Mouse (Mus musculus): ENCODE measurements around the gene Atp6v1fnb. TPM values are rescaled to one million over a fixed set of nuclear protein-coding genes. Genes with fewer than 3 reads are reported as not detected.
A peak's percentile ranks its signal among the peaks of the same experiment; 100 is the strongest.

Atp6v1fnb gene
- total and polyA plus RNA-seq, 3 experiments, result 1.3 TPM; not detected in 2

GRCm38 (mm10) chr6:29507447-29508309 lies 36.4 kb downstream of the Atp6v1fnb start, which contains the start of gene Kcp:
Gene Kcp (minus strand): TSS chr6:29507952.
- ATAC-seq (ENCODE audit: extremely low read depth, insufficient number of reproducible peaks, low FRiP score, poor library complexity, severe bottlenecking), result no peak
- no peak for DNase-seq (ENCODE audit: low spot score)
- H3K27me3 ChIP-seq (ENCODE audit: insufficient read depth, low read length), result peaks cover 58% of the 10 kb centered on the region
- TF ChIP-seq GATA1 (IDR thresholded peaks at IDR 0.05; ENCODE audit: borderline replicate concordance, low read length) (no peak), GATA2 (IDR thresholded peaks at IDR 0.05; ENCODE audit: borderline replicate concordance, low read depth, low read length) (no peak), CTCF (IDR thresholded peaks at IDR 0.05; ENCODE audit: low read depth, low read length) (no peak), POLR2AphosphoS5 (IDR thresholded peaks at IDR 0.05; ENCODE audit: insufficient replicate concordance, low read depth, low read length) (no peak), TAL1 (conservative IDR thresholded peaks at IDR 0.05; ENCODE audit: low read depth, low read length) (no peak)
- H3K36me3 ChIP-seq (replicated peaks), result no peaks in the 10 kb centered on the region
- no peaks in the 10 kb centered on the region for H3K9me3 ChIP-seq (replicated peaks)
- peaks cover 2% of the 10 kb centered on the region; the same call in 1 of the 2 replicates for H3K4me1 ChIP-seq (ENCODE audit: insufficient read depth, low read depth, low read length)
- no peak within 1 kb of the TSS for H3K4me3 ChIP-seq (ENCODE audit: low read depth, low read length)

GRCm38 (mm10) chr6:29509086-29509485 lies 37.8 kb downstream of the Atp6v1fnb start:
- DNase-seq (ENCODE audit: low spot score), result no peak
- H3K9me3 ChIP-seq (replicated peaks), result no peaks in the 10 kb centered on the region
- no peak for ATAC-seq (ENCODE audit: extremely low read depth, insufficient number of reproducible peaks, low FRiP score, poor library complexity, severe bottlenecking)
- H3K4me1 ChIP-seq (ENCODE audit: insufficient read depth, low read depth, low read length), result peaks cover 11% of the 10 kb centered on the region
- H3K27me3 ChIP-seq (ENCODE audit: insufficient read depth, low read length), result peaks cover 61% of the 10 kb centered on the region
- TF ChIP-seq GATA2 (IDR thresholded peaks at IDR 0.05; ENCODE audit: borderline replicate concordance, low read depth, low read length) (no peak), GATA1 (IDR thresholded peaks at IDR 0.05; ENCODE audit: borderline replicate concordance, low read length) (no peak), POLR2AphosphoS5 (IDR thresholded peaks at IDR 0.05; ENCODE audit: insufficient replicate concordance, low read depth, low read length) (no peak), CTCF (IDR thresholded peaks at IDR 0.05; ENCODE audit: low read depth, low read length) (no peak), TAL1 (conservative IDR thresholded peaks at IDR 0.05; ENCODE audit: low read depth, low read length) (no peak)
- no peaks in the 10 kb centered on the region for H3K36me3 ChIP-seq (replicated peaks)
- no peak overlapping the region for H3K4me3 ChIP-seq (ENCODE audit: low read depth, low read length)

- Histone ChIP-seq H3K4me1 (ENCODE audit: insufficient read depth, low read depth, low read length) (peaks cover 11% of the 10 kb centered on the region), H3K4me3 (ENCODE audit: low read depth, low read length) (no peak overlapping the region), H3K27me3 (ENCODE audit: insufficient read depth, low read length) (peaks cover 53% of the 10 kb centered on the region), H3K36me3 (replicated peaks) (no peaks in the 10 kb centered on the region), H3K9me3 (replicated peaks) (no peaks in the 10 kb centered on the region)
- TF ChIP-seq POLR2AphosphoS5 (IDR thresholded peaks at IDR 0.05; ENCODE audit: insufficient replicate concordance, low read depth, low read length) (no peak), TAL1 (conservative IDR thresholded peaks at IDR 0.05; ENCODE audit: low read depth, low read length) (no peak), GATA1 (IDR thresholded peaks at IDR 0.05; ENCODE audit: borderline replicate concordance, low read length) (no peak), CTCF (IDR thresholded peaks at IDR 0.05; ENCODE audit: low read depth, low read length) (no peak), GATA2 (IDR thresholded peaks at IDR 0.05; ENCODE audit: borderline replicate concordance, low read depth, low read length) (no peak)
- ATAC-seq (ENCODE audit: extremely low read depth, insufficient number of reproducible peaks, low FRiP score, poor library complexity, severe bottlenecking) (no peak), DNase-seq (ENCODE audit: low spot score) (no peak)
These were observed 42.0 kb downstream of the Atp6v1fnb start for GRCm38 (mm10) chr6:29513284-29513683.

- Histone ChIP-seq H3K9me3 (replicated peaks) (peaks cover 4% of the 10 kb centered on the region; the same call in 1 of the 2 replicates), H3K4me3 (ENCODE audit: low read depth, low read length) (no peak overlapping the region), H3K4me1 (ENCODE audit: insufficient read depth, low read depth, low read length) (peaks cover 11% of the 10 kb centered on the region), H3K27me3 (ENCODE audit: insufficient read depth, low read length) (peaks cover 45% of the 10 kb centered on the region), H3K36me3 (replicated peaks) (no peaks in the 10 kb centered on the region)
- DNase-seq (ENCODE audit: low spot score) (peak; percentile 59), ATAC-seq (ENCODE audit: extremely low read depth, insufficient number of reproducible peaks, low FRiP score, poor library complexity, severe bottlenecking) (no peak)
- peak; percentile 75 for TF ChIP-seq CTCF (IDR thresholded peaks at IDR 0.05; ENCODE audit: low read depth, low read length)
- TF ChIP-seq GATA2 (IDR thresholded peaks at IDR 0.05; ENCODE audit: borderline replicate concordance, low read depth, low read length), result no peak
- no peak for TF ChIP-seq TAL1 (conservative IDR thresholded peaks at IDR 0.05; ENCODE audit: low read depth, low read length)
These were observed 45.9 kb downstream of the Atp6v1fnb start for GRCm38 (mm10) chr6:29517139-29517538.

GRCm38 (mm10) chr6:29522626-29523300 lies 51.5 kb downstream of the Atp6v1fnb start:
- peaks cover 62% of the 10 kb centered on the region for H3K27me3 ChIP-seq (ENCODE audit: insufficient read depth, low read length)
- ATAC-seq (ENCODE audit: extremely low read depth, insufficient number of reproducible peaks, low FRiP score, poor library complexity, severe bottlenecking) (no peak), DNase-seq (ENCODE audit: low spot score) (no peak)
- TF ChIP-seq CTCF (IDR thresholded peaks at IDR 0.05; ENCODE audit: low read depth, low read length), result no peak
- TF ChIP-seq GATA1 (IDR thresholded peaks at IDR 0.05; ENCODE audit: borderline replicate concordance, low read length), result no peak
- TF ChIP-seq POLR2AphosphoS5 (IDR thresholded peaks at IDR 0.05; ENCODE audit: insufficient replicate concordance, low read depth, low read length), result no peak
- no peak for TF ChIP-seq GATA2 (IDR thresholded peaks at IDR 0.05; ENCODE audit: borderline replicate concordance, low read depth, low read length)
- no peak for TF ChIP-seq TAL1 (conservative IDR thresholded peaks at IDR 0.05; ENCODE audit: low read depth, low read length)
- H3K9me3 ChIP-seq (replicated peaks), result peaks cover 6% of the 10 kb centered on the region
- no peak overlapping the region for H3K4me3 ChIP-seq (ENCODE audit: low read depth, low read length)
- H3K4me1 ChIP-seq (ENCODE audit: insufficient read depth, low read depth, low read length), result peaks cover 30% of the 10 kb centered on the region
- H3K36me3 ChIP-seq (replicated peaks), result no peaks in the 10 kb centered on the region

Other genes starting within 250 kb of the Atp6v1fnb start
- 7.8 and 16.3 TPM in 2 replicates for gene Hilpda, start 198.9 kb upstream of the Atp6v1fnb start, total RNA-seq (2014; fragmentation: Nextera tagmentation)
- 31.1 and 34.4 TPM in 2 replicates for gene Hilpda, start 198.9 kb upstream of the Atp6v1fnb start, total RNA-seq (2017)
- gene Hilpda, start 198.9 kb upstream of the Atp6v1fnb start, polyA plus RNA-seq (2012), result 36.0 and 43.0 TPM in 2 replicates
- gene Fam71f2, start 191.8 kb upstream of the Atp6v1fnb start, total RNA-seq (2014; fragmentation: Nextera tagmentation), result 1.7 and 4.4 TPM in 2 replicates
- 0.33 and 0.70 TPM in 2 replicates for gene Fam71f2, start 191.8 kb upstream of the Atp6v1fnb start, total RNA-seq (2017)
- gene Fam71f2, start 191.8 kb upstream of the Atp6v1fnb start, polyA plus RNA-seq (2012), result not detected in 2 replicates
- gene Fam71f1, start 152.3 kb upstream of the Atp6v1fnb start, total RNA-seq (2014; fragmentation: Nextera tagmentation), result not detected in 2 replicates
- gene Fam71f1, start 152.3 kb upstream of the Atp6v1fnb start, total RNA-seq (2017), result 0.16 and 0.35 TPM in 2 replicates
- not detected in 2 replicates for gene Fam71f1, start 152.3 kb upstream of the Atp6v1fnb start, polyA plus RNA-seq (2012)
- 62.8 and 71.9 TPM in 2 replicates for gene Calu, start 123.4 kb upstream of the Atp6v1fnb start, total RNA-seq (2014; fragmentation: Nextera tagmentation)
- gene Calu, start 123.4 kb upstream of the Atp6v1fnb start, total RNA-seq (2017), result 107 and 113 TPM in 2 replicates
- gene Calu, start 123.4 kb upstream of the Atp6v1fnb start, polyA plus RNA-seq (2012), result 15.6 and 25.4 TPM in 2 replicates
- not detected in 2 replicates for gene Opn1sw, start 83.0 kb upstream of the Atp6v1fnb start, total RNA-seq (2014; fragmentation: Nextera tagmentation)
- gene Opn1sw, start 83.0 kb upstream of the Atp6v1fnb start, total RNA-seq (2017), result 0.27 TPM in 1 of 2 replicates, not detected in the other
- gene Opn1sw, start 83.0 kb upstream of the Atp6v1fnb start, polyA plus RNA-seq (2012), result not detected in 2 replicates
- gene Ccdc136, start 75.1 kb upstream of the Atp6v1fnb start, total RNA-seq (2014; fragmentation: Nextera tagmentation), result not detected in 2 replicates
- gene Ccdc136, start 75.1 kb upstream of the Atp6v1fnb start, total RNA-seq (2017), result 0.11 and 0.23 TPM in 2 replicates
- gene Ccdc136, start 75.1 kb upstream of the Atp6v1fnb start, polyA plus RNA-seq (2012), result 0.02 and 0.04 TPM in 2 replicates
- 0.15 and 0.24 TPM in 2 replicates for gene Flnc, start 38.2 kb upstream of the Atp6v1fnb start, total RNA-seq (2014; fragmentation: Nextera tagmentation)
- 0.11 and 0.17 TPM in 2 replicates for gene Flnc, start 38.2 kb upstream of the Atp6v1fnb start, total RNA-seq (2017)
- gene Flnc, start 38.2 kb upstream of the Atp6v1fnb start, polyA plus RNA-seq (2012), result 0.36 and 0.51 TPM in 2 replicates
- 138 and 150 TPM in 2 replicates for gene Atp6v1f, start 3.7 kb upstream of the Atp6v1fnb start, total RNA-seq (2014; fragmentation: Nextera tagmentation)
- gene Atp6v1f, start 3.7 kb upstream of the Atp6v1fnb start, total RNA-seq (2017), result 201 and 265 TPM in 2 replicates
- gene Atp6v1f, start 3.7 kb upstream of the Atp6v1fnb start, polyA plus RNA-seq (2012), result 270 and 339 TPM in 2 replicates
- 1.7 TPM in 1 of 2 replicates, not detected in the other for gene Kcp, start 36.5 kb downstream of the Atp6v1fnb start, total RNA-seq (2014; fragmentation: Nextera tagmentation)
- 0.06 and 0.22 TPM in 2 replicates for gene Kcp, start 36.5 kb downstream of the Atp6v1fnb start, total RNA-seq (2017)
- gene Kcp, start 36.5 kb downstream of the Atp6v1fnb start, polyA plus RNA-seq (2012), result 0.30 and 0.44 TPM in 2 replicates
- 3.3 and 3.8 TPM in 2 replicates for gene Irf5, start 55.2 kb downstream of the Atp6v1fnb start, total RNA-seq (2014; fragmentation: Nextera tagmentation)
- 5.6 and 6.4 TPM in 2 replicates for gene Irf5, start 55.2 kb downstream of the Atp6v1fnb start, total RNA-seq (2017)
- 10.0 and 12.2 TPM in 2 replicates for gene Irf5, start 55.2 kb downstream of the Atp6v1fnb start, polyA plus RNA-seq (2012)
- 156 and 177 TPM in 2 replicates for gene Tnpo3, start 138.4 kb downstream of the Atp6v1fnb start, total RNA-seq (2014; fragmentation: Nextera tagmentation)
- gene Tnpo3, start 138.4 kb downstream of the Atp6v1fnb start, total RNA-seq (2017), result 84.3 and 93.2 TPM in 2 replicates
- gene Tnpo3, start 138.4 kb downstream of the Atp6v1fnb start, polyA plus RNA-seq (2012), result 56.4 and 63.5 TPM in 2 replicates
- gene Tspan33, start 222.8 kb downstream of the Atp6v1fnb start, total RNA-seq (2014; fragmentation: Nextera tagmentation), result 56.6 and 80.8 TPM in 2 replicates
- 33.2 and 38.4 TPM in 2 replicates for gene Tspan33, start 222.8 kb downstream of the Atp6v1fnb start, total RNA-seq (2017)
- gene Tspan33, start 222.8 kb downstream of the Atp6v1fnb start, polyA plus RNA-seq (2012), result 33.9 and 35.9 TPM in 2 replicates